Mouse (Mus musculus): ENCODE data around the gene Chd3.
A peak's percentile ranks its signal among the peaks of the same experiment; 100 is the strongest.

Gene Chd3

DNA sequence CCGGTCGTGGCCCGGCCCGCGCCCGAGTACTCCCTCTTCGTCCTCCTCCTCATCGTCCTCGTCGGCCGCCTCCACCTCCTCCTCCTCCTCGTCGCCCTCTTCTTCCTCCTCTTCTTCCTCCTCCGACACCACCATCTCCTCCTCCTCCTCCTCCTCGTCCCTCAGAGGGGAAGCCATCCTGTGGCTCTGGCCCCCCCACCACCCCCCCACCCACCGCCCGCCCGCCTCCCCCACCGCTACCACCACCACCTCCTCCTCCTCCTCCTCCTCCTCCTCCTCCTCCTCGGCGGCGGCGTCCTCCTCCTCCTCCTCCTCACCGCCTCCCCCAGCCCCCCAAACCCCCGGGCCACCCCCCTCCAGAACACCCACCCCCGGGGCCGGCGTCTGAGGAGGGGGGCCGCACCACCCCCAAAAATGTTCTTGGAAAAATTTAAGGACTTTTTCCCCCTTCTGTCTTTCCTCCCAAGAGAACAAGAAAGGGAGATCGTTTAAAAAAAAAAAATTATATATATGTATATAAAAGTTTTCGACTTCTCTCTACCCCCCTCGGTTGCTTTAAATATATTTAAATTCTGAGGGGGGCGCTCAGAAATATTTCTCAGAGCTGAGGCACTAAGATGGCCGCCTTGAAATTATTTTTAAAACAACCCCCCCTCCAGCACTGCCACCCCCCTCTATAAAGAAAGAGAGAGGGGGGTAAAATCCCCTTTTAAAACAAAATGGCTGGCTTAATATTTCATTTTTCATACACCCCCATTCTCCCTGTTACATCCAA, at the start of gene Chd3:
TSS of gene Chd3 (minus strand) at position 192 of the 775 bp plus-strand sequence.
- no peak for DNase-seq

DNA sequence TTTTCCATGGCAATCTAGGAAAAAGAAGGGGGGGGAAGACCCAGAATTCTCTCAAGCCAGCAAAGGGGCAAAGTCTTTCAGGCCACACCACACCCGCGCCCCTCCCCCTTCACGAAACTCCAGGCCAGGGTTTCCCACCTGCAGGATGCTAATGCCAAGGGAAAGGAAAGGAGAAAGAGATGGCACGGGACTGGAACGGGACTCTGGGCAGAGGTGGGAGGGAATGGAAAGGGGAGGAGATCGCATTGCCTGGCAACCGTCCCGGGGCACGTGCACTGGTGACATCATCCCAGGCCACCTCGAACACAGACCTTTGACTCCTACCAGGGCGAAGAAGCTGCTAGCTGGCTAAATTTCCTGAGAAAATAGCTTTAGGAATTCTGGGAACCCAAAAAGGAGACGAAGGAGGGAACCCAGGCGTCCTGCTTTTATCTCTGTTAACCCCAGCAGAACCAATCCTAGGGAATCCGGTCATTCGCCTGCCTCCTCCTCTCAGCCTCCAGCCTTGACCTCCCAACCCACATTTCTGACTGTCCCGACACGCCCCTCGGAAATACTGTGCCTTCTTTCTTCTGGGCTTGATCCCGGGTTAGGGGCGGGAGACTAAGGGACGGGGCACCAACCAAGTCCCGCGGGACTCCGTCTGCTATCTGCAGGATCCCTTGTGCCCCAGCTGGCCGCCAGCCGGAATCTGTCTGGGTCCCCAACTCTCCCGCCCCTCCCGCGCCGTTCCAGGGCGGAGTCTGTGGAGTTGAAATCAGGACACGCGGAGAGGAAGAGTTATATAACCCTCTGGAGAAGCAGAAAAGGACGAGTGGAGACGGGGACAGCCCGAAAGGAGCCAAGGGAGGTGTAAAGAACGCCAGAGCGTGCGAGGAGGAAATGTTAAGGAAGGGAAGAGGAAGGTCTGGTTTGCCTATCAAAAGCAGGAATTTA, 48.5 kb upstream of the Chd3 start:
- peak; percentile 98 to 99 for DNase-seq

DNA sequence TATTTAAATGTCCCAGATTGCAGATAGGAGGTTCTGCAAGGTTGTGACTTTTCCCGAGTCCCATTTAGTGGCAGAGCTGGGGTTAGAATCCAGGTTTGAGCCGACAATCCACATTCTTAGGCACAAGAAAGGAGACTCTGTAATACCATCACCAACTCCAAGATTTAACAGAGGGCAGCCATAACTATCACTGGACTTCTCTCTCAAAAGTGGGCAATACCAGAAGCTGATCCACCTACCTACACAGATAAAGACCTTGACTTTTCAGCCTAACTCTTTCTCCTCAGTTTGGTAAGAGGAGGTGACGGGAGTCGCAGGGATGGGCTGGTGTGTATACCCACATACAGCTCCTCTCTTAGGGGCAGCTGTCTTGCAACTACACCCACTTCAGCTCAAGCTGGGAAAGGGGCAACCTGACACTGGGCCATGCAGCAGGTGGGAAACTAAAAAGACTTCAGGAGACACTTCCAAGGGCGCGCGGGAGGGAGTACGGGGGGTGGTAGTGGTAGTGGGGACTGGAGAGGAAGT, 47.8 kb upstream of the Chd3 start:
- DNase-seq, result no peak

DNA sequence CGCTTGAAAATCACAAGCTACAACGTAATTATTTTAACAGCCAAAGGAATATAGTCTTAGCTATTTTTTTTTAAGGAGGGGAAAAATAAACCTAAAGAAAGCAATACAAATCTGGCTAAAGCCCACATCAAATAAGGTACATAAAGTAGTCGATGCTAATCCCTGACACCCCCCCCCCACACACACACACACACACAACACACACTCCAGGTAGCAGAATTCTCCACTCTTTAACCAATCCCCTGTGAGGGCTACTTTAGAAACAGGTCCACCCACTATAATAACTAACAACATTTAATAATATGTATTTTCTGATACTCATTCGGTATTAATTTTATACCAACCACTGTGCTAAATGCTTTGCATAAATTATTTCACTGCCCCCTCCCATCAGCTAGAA, 47.3 kb upstream of the Chd3 start:
- DNase-seq, result no peak

DNA sequence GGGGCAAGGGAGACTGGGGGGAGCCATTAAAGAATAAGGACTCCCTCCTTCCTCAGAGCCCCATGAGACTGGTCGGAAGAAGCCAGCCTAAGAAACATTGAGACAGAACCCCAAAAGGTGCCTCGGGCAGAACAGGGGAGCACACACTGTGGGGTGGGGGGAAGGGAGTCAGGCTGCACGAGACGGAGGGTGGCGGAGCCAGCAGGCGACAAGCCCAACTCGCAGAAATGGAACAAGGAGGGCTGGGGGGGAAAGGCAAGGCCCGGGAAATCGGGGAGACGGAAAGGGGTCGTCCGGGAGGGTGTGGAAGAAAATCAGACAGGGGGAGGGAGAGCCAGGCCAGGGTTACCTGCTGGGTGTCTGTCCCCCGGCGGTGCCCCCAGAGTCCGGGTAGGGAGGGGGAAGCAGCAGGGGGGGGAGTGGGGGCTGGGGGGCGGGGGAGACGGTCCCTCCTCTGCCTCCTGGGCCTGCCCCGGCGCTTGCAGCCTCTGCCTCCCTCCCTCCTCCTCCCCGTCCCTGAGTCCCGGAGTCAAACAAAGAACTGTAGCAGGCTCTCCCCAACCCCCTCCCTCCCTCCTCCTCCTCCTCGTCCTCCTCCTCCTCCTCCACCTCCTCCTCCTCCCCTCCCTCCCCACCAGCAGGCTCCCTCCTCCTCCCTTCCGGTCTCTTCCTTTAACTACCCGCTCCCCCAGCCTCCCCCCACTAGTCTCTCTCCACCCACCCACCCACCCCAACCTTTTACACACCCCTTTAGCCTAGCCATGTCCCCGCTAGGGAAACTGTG, 46.7 kb upstream of the Chd3 start:
- peak; percentile 68 to 69 for DNase-seq

DNA sequence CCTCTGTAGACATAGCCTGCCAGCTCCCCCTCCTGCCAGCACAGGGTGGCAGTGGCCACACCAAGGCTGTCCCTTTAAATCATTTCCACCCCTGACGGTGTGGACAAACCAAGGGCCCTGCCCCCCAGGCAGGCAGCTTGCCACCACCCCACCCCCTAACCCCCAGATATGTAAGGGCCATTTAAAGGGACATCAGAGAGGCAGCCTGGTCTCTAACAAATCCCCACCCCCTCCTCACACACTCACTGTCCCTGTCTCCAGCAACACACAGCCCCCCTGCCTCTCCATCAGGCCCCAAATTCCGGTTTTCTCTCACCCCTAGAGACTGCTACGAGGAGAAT, 46.1 kb upstream of the Chd3 start:
- peak; percentile 77 to 80 for DNase-seq

DNA sequence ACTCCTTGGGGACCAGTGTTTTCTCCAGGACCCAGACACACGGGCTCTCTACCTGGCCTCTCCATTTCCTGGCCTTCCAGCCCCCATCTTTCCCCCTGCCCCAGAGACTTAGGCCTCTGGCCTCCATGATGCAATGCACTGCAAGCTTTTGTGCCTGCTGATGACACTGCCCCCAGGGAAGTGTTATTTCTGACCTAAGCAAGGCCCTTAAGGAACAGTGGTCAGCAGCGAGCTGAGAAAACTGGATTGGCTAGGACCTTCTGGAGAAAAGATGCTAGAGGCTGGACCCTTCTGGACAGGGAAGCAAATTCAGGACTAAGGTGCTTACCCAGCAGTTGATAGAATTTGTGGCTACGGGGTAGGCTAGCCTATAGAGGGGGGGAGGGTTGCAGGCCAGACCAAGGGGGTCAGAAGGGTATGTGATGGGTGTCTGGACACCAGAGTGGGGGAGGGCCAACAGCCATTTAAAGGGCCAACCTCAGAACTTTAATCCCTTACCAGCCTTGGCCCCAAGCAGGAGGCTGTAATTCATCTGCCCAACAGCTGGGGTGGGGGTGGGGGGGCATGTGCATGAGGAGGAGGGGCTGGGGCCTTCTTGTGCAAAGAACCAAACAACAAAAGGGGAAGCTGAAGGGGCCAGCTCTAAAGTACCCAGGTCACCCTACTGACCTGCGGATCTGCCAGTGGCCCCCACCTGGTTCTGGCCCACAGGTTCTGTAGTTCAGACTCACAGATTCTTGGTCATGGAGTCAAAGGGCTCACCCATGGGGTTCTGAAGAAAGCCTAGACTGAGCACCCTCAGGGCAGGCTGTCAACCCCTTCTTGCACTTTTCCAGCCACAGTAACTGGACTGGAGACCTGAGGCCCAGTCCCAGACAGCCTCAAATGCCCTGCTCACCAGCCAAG, 45.5 kb upstream of the Chd3 start:
- peak in 1 of 2 experiments; percentile 18 for DNase-seq

DNA sequence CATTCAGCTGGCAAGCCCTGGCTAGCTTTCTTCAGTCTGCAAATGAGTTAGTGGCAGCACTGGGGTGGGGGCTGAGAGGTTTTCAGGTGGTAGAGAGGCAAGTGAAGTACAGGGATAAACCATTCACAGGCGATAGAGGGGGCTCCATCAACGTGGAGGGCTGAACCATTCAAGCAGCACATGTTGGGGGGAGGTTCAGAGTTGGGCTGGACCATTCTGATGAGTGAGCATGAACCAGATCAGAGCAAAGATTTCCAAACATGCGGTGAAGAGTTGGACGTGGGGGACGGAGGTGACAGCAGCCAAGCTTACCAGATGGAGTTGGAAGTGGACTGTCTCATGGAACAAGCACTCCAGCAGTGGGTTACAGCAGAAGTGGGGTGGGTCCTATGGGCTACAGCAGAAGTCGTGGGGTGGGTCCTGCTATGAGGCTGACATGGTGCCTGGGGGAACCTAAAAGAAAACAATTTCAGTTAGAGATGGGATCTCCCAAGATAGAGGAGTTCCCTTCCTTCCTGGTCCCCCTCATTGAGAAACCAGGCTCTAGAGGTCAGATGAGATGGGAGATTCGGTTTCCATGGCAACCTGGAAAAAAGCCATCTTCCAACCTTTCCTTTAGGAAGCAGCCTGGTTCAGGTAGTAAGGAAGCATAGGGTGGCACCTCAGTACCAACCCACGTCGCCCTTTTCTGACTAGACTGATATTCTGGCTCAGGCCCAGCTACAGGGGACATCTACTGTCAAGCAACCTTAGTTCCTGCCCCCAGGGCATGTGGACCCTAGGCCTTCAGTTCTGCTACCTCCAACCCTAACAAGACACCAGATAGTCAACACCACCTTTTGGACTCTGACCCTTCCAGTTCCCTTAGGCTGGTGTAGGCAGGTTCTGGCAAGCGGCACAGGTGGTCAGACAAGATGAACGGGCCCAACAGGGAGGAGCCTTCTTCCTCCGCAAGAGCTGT, 44.3 kb upstream of the Chd3 start, which contains the start of gene Kdm6b:
TSS of gene Kdm6b (minus strand) at position 455 of the 961 bp plus-strand sequence.
- DNase-seq, result peak; percentile 75 to 86

DNA sequence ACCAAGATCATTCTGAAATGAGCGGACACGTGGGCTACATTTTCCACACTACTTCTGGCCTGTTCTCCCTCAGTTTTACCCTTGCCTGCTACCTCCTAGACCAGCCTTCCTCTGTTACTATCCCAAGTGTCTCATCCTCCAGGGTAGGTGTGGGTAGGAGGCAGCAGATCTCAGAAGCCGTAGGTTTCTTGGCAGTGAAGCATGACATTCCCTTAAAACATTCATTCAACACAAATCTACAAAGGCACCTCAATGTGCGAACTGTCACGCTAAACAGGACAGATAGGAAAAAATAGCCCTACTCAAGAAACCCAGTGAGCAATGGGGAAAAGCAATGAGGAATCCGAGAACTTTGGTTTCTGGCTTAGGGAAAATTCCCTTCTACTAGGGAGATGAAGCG, 43.3 kb upstream of the Chd3 start:
- no peak for DNase-seq

DNA sequence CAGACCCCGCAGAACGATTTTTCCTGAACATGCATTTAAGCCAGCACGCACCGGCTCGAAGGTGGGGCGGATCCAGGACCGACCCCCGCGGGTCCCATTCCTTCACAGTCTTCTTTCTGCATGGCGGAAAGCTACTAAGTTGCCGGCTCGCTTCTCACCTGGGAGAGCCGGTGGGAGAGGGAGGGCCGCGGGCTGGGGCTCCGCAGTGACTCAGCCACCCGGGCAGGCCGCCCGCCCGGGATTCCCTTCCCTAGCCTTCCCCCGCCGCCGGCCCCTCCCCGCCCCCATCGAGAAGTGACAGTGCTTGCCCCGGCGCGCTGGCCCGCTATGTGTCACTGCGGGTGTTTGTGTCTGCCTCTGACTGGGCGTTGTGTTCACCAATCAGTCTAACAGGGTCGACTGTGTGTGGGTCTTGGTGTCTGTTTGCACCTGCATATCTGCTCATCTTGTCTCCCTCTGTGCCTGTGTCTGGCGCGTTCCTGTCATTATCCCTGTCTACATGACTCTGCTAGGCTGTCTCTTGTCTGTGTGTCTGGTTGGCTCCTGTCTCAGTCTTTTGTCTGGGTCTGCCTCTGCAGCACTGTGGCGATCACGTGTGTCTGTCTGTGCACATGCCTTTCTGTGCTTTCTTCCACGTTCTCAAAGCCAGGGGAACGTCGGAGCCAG, 42.5 kb upstream of the Chd3 start:
- peak; percentile 64 to 84 for DNase-seq

DNA sequence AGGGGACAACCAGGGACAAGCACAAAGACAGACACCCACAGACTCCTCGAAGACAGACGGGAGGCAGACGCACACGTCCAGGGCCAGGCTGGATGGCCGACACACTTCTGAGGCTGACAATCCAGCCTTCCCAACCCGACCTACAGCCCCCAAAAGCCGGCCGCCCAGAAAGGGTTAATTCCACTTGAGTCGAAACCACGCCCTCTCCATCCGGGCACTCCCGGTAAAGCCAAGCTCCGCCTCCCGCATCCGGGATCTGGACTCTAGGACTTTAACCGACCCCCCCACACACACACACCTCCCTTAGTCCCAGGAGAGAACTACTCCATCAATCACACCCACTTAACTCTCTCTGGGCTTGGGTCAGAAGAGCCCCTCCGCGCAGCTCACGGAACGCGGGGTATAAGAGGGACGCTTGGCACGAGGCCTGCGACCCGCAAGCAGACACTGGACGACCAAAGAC, 41.9 kb upstream of the Chd3 start:
- peak; percentile 98 to 99 for DNase-seq

DNA sequence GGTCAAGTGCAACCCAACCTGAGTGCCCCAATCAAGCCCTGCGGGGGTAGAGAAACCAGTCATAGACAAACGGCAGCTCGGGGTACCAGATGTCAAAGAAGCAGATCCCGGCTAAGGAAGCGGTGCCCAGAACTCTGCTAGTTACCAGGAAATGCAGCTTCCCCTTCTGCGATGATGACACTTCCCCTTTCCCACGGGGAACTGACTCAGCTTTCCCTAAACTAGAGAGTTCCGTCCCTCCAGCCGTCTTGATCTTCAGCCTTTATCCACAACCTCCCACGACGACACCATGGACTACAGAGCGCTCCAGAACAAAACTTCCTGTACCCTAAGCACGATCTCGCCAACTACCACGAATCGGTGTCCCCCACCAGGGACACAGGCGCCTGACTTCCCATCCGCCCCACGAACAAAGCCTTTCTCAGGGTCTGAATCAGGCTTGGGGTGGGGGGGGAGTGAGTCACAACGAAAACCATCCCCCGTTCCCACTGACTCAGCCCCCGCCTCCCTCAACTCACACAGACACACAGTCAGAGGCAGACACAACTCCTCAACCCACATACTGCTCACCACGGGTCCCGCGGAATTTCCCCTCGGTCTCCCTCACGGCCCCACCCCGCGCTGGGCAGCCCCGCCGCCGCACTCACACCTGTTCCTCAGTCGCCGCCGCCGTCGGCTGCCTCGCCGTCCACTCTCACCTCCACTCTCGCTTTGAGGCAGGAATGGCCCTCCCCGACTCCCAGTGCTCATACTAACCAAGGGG, 41.3 kb upstream of the Chd3 start:
- DNase-seq, result peak; percentile 65 to 76

DNA sequence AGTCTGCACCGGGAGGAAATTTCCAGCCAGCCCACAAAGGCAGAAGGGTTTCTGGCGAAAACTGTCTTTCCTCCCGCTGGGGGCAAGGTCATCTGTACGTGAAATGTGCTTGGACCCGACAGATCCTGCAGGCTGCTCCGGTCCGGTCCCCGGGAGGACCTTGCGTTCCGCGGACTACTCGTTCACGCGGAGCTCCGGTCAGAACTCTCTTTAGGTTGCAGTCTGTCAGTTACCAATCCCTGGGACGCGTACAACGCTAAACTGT, 40.8 kb upstream of the Chd3 start:
- no peak for DNase-seq

DNA sequence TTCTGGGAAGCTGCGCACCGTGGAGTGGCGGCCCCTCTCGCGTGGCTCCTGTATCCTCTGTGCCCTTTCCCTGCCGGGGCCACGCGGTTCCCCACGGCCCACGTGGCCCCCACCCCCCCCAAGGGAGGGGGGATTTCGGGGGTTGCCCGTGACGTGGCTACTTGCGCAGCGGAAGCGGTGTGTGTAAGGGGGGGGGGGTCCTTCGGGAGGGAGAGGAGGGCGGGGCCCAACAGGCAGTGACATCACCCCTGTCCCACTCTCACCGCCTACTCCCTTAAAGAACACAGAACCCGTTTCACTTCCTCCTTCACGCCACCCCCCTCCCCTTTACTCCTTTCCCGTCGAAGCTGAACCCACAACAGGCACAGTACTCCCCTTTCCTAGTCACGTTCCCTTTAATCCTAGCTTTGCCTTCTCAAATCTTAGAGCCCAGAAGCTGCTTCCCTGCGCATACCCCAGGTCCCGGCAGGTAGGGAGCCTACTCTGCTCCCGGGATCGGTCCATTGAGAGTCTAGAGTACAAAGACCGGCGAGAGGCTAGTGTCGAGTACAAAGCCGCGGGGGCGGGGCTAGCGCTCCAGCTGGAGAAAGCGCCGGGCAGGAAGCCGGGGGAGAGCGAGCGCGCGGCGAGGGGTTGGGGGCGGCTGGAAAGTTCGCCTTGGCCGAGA, 40.3 kb upstream of the Chd3 start:
- DNase-seq, result peak; percentile 94 to 97

DNA sequence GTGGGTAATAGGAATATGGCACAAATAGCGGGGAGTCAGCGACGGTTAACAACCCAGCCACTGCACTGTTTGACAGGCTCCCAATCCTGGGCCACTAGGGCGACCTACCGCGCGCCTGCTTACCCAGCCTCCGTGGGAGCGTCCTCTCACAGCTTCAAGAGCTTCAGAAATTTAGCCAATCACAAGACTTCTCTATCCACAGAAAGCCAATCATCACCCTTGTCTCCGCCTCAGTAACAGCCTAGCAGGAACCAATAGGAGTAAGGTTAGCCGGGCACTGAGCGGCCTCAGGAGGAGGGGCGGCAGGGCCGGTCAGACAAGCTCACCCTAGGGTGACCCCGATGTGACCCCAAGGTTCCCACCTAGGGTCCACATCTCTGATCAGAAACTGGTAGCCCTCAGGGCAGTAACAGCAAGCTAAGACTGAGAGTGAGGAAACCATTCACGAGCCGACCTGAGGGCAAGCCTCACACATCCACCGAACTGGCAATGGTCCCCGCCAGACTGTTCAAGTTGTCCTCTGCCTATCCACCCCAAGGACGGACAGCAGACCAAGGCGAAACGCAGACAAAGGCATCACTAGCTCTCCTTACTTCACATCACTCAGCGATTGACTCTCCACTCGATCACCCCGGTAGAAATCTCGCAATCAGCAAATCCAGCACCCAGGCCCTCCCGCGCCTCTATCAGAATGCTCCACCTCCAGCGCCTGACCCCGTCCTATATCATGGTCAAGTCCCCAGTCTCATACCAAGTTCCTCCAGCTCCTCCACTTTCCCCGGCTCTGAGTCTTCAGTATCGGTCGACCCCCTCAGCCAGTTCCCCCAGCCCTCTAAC, 39.6 kb upstream of the Chd3 start:
- DNase-seq, result peak; percentile 85 to 95

DNA sequence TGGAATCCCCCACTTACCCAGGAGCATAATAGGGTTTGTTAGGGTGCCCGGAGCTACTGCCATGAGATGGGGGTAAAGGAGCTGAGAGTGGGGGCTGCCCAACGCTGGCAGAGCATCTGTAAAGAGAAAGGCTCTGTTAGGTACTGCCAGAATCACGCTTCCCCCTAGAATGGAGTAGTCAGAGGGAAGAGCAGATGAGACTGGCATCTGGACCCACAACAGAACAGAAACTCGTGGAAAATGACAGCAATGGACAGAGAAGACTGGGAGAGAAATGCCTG, 38.5 kb upstream of the Chd3 start:
- DNase-seq, result no peak

DNA sequence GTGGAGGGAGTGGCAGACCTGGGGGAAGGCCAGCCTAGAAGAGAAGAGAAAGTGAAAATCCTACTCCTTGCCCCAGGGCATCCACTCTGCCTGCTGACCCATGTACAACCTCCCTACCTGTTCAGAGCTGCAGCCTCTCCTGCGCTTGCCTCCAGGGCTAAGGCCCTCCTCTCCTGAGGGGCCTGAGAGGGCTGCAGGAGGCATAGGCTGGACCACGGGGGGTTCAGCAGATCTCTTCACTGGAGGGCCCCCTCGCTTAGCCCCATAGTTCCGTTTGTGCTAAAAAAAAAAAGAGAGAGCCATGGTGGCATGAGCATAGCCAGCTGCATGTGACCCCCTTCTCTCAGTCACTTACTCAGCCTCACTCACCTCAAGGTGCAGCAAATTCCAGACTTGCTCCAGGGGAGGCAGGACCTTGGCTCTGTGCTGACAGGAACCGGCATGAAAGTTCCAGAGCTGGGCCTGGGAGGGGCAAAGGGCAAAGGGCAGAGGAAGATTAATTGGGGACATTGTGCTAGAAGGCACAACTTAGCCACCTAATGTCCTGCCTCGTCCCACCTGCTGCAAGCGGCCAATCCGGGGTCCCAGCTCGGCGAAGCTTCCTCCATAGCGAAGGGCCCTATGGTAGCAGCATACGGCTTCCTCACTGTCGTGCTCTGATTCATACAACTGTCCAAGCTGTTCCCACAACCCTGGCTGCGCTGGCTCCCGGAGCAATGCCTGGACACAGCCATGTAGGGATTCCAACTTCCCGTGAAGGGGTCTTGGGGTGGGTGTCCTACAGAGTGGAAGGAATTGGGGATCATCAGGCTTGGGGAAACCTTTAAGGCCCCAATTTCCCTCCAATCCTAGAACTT, 37.9 kb upstream of the Chd3 start:
- DNase-seq, result peak; percentile 65 to 73
